Comparison of ENCODE assay signal across 8 mouse cellular contexts in the genomic region with DNA sequence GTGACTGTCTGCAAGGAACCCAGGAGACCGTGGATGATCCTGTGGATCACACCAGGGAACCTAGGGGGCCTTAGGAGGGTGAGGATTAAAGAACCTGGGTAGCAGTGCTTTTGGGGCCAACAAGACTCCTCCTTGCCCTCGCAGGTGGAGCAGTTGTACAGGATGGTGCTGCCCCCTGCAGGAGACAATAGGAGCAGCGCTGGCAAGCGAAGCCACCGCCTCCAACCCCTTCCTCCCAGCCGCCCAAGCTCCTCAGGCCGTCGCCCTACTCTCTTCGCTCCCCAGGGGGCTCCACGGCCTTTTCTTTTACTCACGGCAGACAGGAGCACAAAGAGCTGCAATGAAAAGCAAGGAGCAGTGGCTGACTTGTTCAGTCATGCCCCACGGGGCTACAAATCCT. TPM values are rescaled to one million over a fixed set of nuclear protein-coding genes. Genes with fewer than 3 reads are reported as not detected.
DNase-seq lines count a peak whose midpoint lies in the region; ATAC-seq lines count a peak whose summit lies in the region.

No protein-coding gene starts in this region.

- peak overlapping the region; percentile 22; the same call in 1 of the 2 replicates for H3K4me3 ChIP-seq in embryonic facial prominence, embryonic 14.5 days (ENCODE audit: low read depth, low read length)
- no peak overlapping the region; the same call in 1 of the 2 replicates for H3K4me3 ChIP-seq in kidney, embryonic 14.5 days (ENCODE audit: low read length)
- H3K4me3 ChIP-seq in liver, embryonic 11.5 days (ENCODE audit: low read depth, low read length): no peak overlapping the region

- peak overlapping the region; percentile 14; the same call in 1 of the 2 replicates for H3K9ac ChIP-seq in embryonic facial prominence, embryonic 14.5 days (ENCODE audit: low read depth, low read length)
- 0 out of 2 replicates have a peak overlapping the region, but pooled peaks have one; percentile 14 for H3K9ac ChIP-seq in kidney, embryonic 14.5 days (ENCODE audit: low read depth, low read length)
- no peak overlapping the region for H3K9ac ChIP-seq in liver, embryonic 11.5 days (ENCODE audit: low read depth, low read length)

- no peaks in the 10 kb centered on the region for H3K36me3 ChIP-seq in embryonic facial prominence, embryonic 14.5 days (ENCODE audit: control insufficient read depth, insufficient read depth, low read length)
- H3K36me3 ChIP-seq in kidney, embryonic 14.5 days (ENCODE audit: control insufficient read depth, insufficient read depth, low read length): no peaks in the 10 kb centered on the region
- no peaks in the 10 kb centered on the region for H3K36me3 ChIP-seq in liver, embryonic 11.5 days (ENCODE audit: control insufficient read depth, insufficient read depth, low read length)
- H3K36me3 ChIP-seq in splenic B cell, adult 2 months (ENCODE audit: control insufficient read depth, insufficient read depth, low read length, poor library complexity, severe bottlenecking): no peaks in the 10 kb centered on the region

- no peaks in the 10 kb centered on the region for H3K27me3 ChIP-seq in embryonic facial prominence, embryonic 14.5 days (replicated peaks; ENCODE audit: control insufficient read depth, insufficient read depth, low read length)
- H3K27me3 ChIP-seq in kidney, embryonic 14.5 days (ENCODE audit: control insufficient read depth, insufficient read depth, low read length): no peaks in the 10 kb centered on the region
- no peaks in the 10 kb centered on the region for H3K27me3 ChIP-seq in liver, embryonic 11.5 days (replicated peaks; ENCODE audit: control insufficient read depth, insufficient read depth, low read length)
- H3K27me3 ChIP-seq in splenic B cell, adult 2 months (ENCODE audit: control insufficient read depth, insufficient read depth, low read length, poor library complexity, severe bottlenecking): no peaks in the 10 kb centered on the region

- H3K27ac ChIP-seq in embryonic facial prominence, embryonic 14.5 days (replicated peaks; ENCODE audit: low read depth, low read length): peak overlapping the region; percentile 81
- no peak overlapping the region for H3K27ac ChIP-seq in kidney, embryonic 14.5 days (ENCODE audit: low read depth, low read length)
- 0 out of 2 replicates have a peak overlapping the region, but pooled peaks have one; percentile 21 for H3K27ac ChIP-seq in liver, embryonic 11.5 days (ENCODE audit: low read depth, low read length)

- 1% methylated on average over 8 of the region's 12 CpGs for WGBS in embryonic facial prominence, embryonic 14.5 days
- 5% methylated on average over 12 of the region's 12 CpGs for WGBS in kidney, embryonic 14.5 days
- 1% methylated on average over 12 of the region's 12 CpGs for WGBS in liver, embryonic 11.5 days

- H3K9me3 ChIP-seq in embryonic facial prominence, embryonic 14.5 days (ENCODE audit: control insufficient read depth, low read length): no peaks in the 10 kb centered on the region
- no peaks in the 10 kb centered on the region for H3K9me3 ChIP-seq in kidney, embryonic 14.5 days (ENCODE audit: control insufficient read depth, low read length)
- no peaks in the 10 kb centered on the region for H3K9me3 ChIP-seq in liver, embryonic 11.5 days (ENCODE audit: control insufficient read depth, low read length)

- DNase-seq in 3T3-L1 (ENCODE audit: low read depth, low spot score): peak; percentile 93
- DNase-seq in adrenal gland, postnatal 25 days: peak; percentile 87
- peak; percentile 91 for DNase-seq in embryonic facial prominence, embryonic 14.5 days (ENCODE audit: low spot score)
- peak; percentile 85 to 87 for DNase-seq in heart, adult 9 months (ENCODE audit: low spot score in 2 of 2)
- DNase-seq in liver, embryonic 11.5 days (ENCODE audit: low spot score): peak; percentile 83
- DNase-seq in naive thymus-derived CD4-positive, alpha-beta T cell, adult 2 months (ENCODE audit: low read depth): peak; percentile 93
- peak; percentile 90 for DNase-seq in splenic B cell, adult 2 months (ENCODE audit: low read depth, low spot score)

- peak; percentile 42 for ATAC-seq in embryonic facial prominence, embryonic 14.5 days (ENCODE audit: low read depth)
- ATAC-seq in kidney, embryonic 14.5 days (ENCODE audit: low FRiP score, low TSS enrichment): 0 out of 2 replicates have a peak, but pooled peaks have one; percentile 22
- peak; percentile 48 for ATAC-seq in liver, embryonic 11.5 days (replicated peaks; ENCODE audit: low FRiP score)

- peak overlapping the region; percentile 48 for H3K4me2 ChIP-seq in embryonic facial prominence, embryonic 14.5 days (ENCODE audit: low read depth, low read length)
- H3K4me2 ChIP-seq in kidney, embryonic 14.5 days (replicated peaks; ENCODE audit: low read depth, low read length): peak overlapping the region; percentile 20; the same call in 1 of the 2 replicates
- H3K4me2 ChIP-seq in liver, embryonic 11.5 days: peak overlapping the region; percentile 51

- peaks cover 38% of the 10 kb centered on the region for H3K4me1 ChIP-seq in embryonic facial prominence, embryonic 14.5 days (ENCODE audit: control insufficient read depth, insufficient read depth, low read length)
- H3K4me1 ChIP-seq in kidney, embryonic 14.5 days (ENCODE audit: control insufficient read depth, insufficient read depth, low read length): peaks cover 24% of the 10 kb centered on the region
- H3K4me1 ChIP-seq in liver, embryonic 11.5 days (replicated peaks; ENCODE audit: control insufficient read depth, insufficient read depth, low read length): peaks cover 57% of the 10 kb centered on the region

RNA-seq across cellular contexts. Expression of a gene that starts 1.0 kb away (rescaled TPM):
- total RNA-seq in adrenal gland, postnatal 25 days (2021): not detected in 2 replicates
- not detected in 2 replicates for polyA plus RNA-seq in embryonic facial prominence, embryonic 14.5 days (2014; fragmentation: Nextera tagmentation; extraction: Ambion mirVana)
- not detected in 2 replicates for polyA plus RNA-seq in kidney, embryonic 14.5 days (2014; fragmentation: Nextera tagmentation; extraction: Ambion mirVana)
- not detected in 2 replicates for polyA plus RNA-seq in liver, embryonic 11.5 days (2014; fragmentation: Nextera tagmentation; extraction: Ambion mirVana)

RNA-seq across cellular contexts. Expression of a gene that starts 4.3 kb away (rescaled TPM):
- total RNA-seq in adrenal gland, postnatal 25 days (2021): 4.4 and 4.9 TPM in 2 replicates
- polyA plus RNA-seq in embryonic facial prominence, embryonic 14.5 days (2014; fragmentation: Nextera tagmentation; extraction: Ambion mirVana): 5.9 and 7.2 TPM in 2 replicates
- 3.8 and 6.4 TPM in 2 replicates for polyA plus RNA-seq in kidney, embryonic 14.5 days (2014; fragmentation: Nextera tagmentation; extraction: Ambion mirVana)
- polyA plus RNA-seq in liver, embryonic 11.5 days (2014; fragmentation: Nextera tagmentation; extraction: Ambion mirVana): 2.3 and 3.6 TPM in 2 replicates

RNA-seq across cellular contexts. Expression of a gene that starts 18.3 kb away (rescaled TPM):
- total RNA-seq in adrenal gland, postnatal 25 days (2021): not detected in 2 replicates
- 3.2 and 3.7 TPM in 2 replicates for polyA plus RNA-seq in embryonic facial prominence, embryonic 14.5 days (2014; fragmentation: Nextera tagmentation; extraction: Ambion mirVana)
- 2.3 and 4.9 TPM in 2 replicates for polyA plus RNA-seq in kidney, embryonic 14.5 days (2014; fragmentation: Nextera tagmentation; extraction: Ambion mirVana)
- 0.57 and 0.62 TPM in 2 replicates for polyA plus RNA-seq in liver, embryonic 11.5 days (2014; fragmentation: Nextera tagmentation; extraction: Ambion mirVana)

RNA-seq across cellular contexts. Expression of a gene that starts 18.5 kb away (rescaled TPM):
- 0.30 TPM in 1 of 2 replicates, not detected in the other for total RNA-seq in adrenal gland, postnatal 25 days (2021)
- polyA plus RNA-seq in embryonic facial prominence, embryonic 14.5 days (2014; fragmentation: Nextera tagmentation; extraction: Ambion mirVana): 1.5 and 2.1 TPM in 2 replicates
- 0.20 and 0.28 TPM in 2 replicates for polyA plus RNA-seq in kidney, embryonic 14.5 days (2014; fragmentation: Nextera tagmentation; extraction: Ambion mirVana)
- 8.6 and 8.7 TPM in 2 replicates for polyA plus RNA-seq in liver, embryonic 11.5 days (2014; fragmentation: Nextera tagmentation; extraction: Ambion mirVana)

RNA-seq across cellular contexts. Expression of a gene that starts 23.9 kb away (rescaled TPM):
- total RNA-seq in adrenal gland, postnatal 25 days (2021): 1.2 and 2.6 TPM in 2 replicates
- 5.7 and 8.3 TPM in 2 replicates for polyA plus RNA-seq in embryonic facial prominence, embryonic 14.5 days (2014; fragmentation: Nextera tagmentation; extraction: Ambion mirVana)
- 12.4 and 15.1 TPM in 2 replicates for polyA plus RNA-seq in kidney, embryonic 14.5 days (2014; fragmentation: Nextera tagmentation; extraction: Ambion mirVana)
- 3.2 and 4.0 TPM in 2 replicates for polyA plus RNA-seq in liver, embryonic 11.5 days (2014; fragmentation: Nextera tagmentation; extraction: Ambion mirVana)
